Mouse (Mus musculus) left cerebral cortex, postnatal 14 days (tissue): ENCODE results near the gene Mbnl2. TPM values are rescaled to one million over a fixed set of nuclear protein-coding genes. Genes with fewer than 3 reads are reported as not detected.

Source experiments
- DNase-seq, 2 experiments: peaks; one replicate each; pipeline ENCODE4 v3.0.0; 2021 to 2022; ENCODE audit warnings: low spot score in 2 of 2, mixed read lengths in 1 of 2
- intact Hi-C: fragments of 180-260 bp; cut with DNase I; formaldehyde crosslinking; loops from one replicate; pipeline ENCODE4 v1.15.1; 2025
- long read RNA-seq, 2 experiments: library from polyadenylated mRNA; stranded (forward); transcript quantifications; one replicate each; pipeline ENCODE4 v2.0.0; 2021
- total RNA-seq, 2 experiments: library from RNA; stranded (reverse); gene quantifications; 2 replicates each; pipeline ENCODE4 v1.2.3; 2021

Gene Mbnl2
- 100 to 1,000 TPM; 192 to 202 TPM for total RNA-seq
- long read RNA-seq, experiment 1, full-length matches to known transcripts = 76 of 153 reads
- long read RNA-seq, experiment 1, partial matches to known transcripts = 5 of 153 reads
- long read RNA-seq, experiment 1, other reads (novel, unspliced or antisense) = 72 of 153 reads
- long read RNA-seq, experiment 2, full-length matches to known transcripts = 71 of 149 reads
- long read RNA-seq, experiment 2, partial matches to known transcripts = 19 of 149 reads
- long read RNA-seq, experiment 2, other reads (novel, unspliced or antisense) = 59 of 149 reads

- DNase-seq = peak; percentile 95 to 96
- intact Hi-C loops = loop anchor here (5.0 kb wide), 2 partner anchors 122 to 138 kb away; no protein-coding TSS in a partner anchor
Observed at GRCm38 (mm10) chr14:120275246-120276238, at the start of gene Mbnl2. Mbnl2 (plus strand) TSS chr14:120275669.

GRCm38 (mm10) chr14:120232076-120232496 lies 43.4 kb upstream of the Mbnl2 start:
- DNase-seq = no peak
- intact Hi-C loops = no loop called here

- no peak for DNase-seq
- intact Hi-C loops = no loop called here
Observed at GRCm38 (mm10) chr14:120235610-120236009, 39.9 kb upstream of the Mbnl2 start.

- intact Hi-C loops = no loop called here
- DNase-seq = no peak
Observed at GRCm38 (mm10) chr14:120238501-120238900, 37.0 kb upstream of the Mbnl2 start.

- intact Hi-C loops = no loop called here
- no peak for DNase-seq
Observed at GRCm38 (mm10) chr14:120240209-120240608, 35.3 kb upstream of the Mbnl2 start.

GRCm38 (mm10) chr14:120242711-120243110 lies 32.8 kb upstream of the Mbnl2 start:
- intact Hi-C loops = no loop called here

GRCm38 (mm10) chr14:120245081-120245705 lies 30.3 kb upstream of the Mbnl2 start:
- intact Hi-C loops = no loop called here
- DNase-seq = no peak

More at GRCm38 (mm10) chr14:120242711-120243110, 32.8 kb upstream of the Mbnl2 start:
- no peak for DNase-seq

- intact Hi-C loops = no loop called here
- no peak for DNase-seq
Observed at GRCm38 (mm10) chr14:120253331-120253730, 22.1 kb upstream of the Mbnl2 start.

- intact Hi-C loops = no loop called here
- no peak for DNase-seq
Observed at GRCm38 (mm10) chr14:120256146-120256545, 19.3 kb upstream of the Mbnl2 start.

- intact Hi-C loops = no loop called here
- no peak for DNase-seq
Observed at GRCm38 (mm10) chr14:120256623-120257384, 18.7 kb upstream of the Mbnl2 start.

GRCm38 (mm10) chr14:120257483-120257882 lies 18.0 kb upstream of the Mbnl2 start:
- intact Hi-C loops = no loop called here
- DNase-seq = no peak

GRCm38 (mm10) chr14:120259426-120259825 lies 16.0 kb upstream of the Mbnl2 start:
- intact Hi-C loops = no loop called here
- no peak for DNase-seq

GRCm38 (mm10) chr14:120261606-120262005 lies 13.9 kb upstream of the Mbnl2 start:
- DNase-seq = no peak
- intact Hi-C loops = no loop called here

- no peak for DNase-seq
- intact Hi-C loops = no loop called here
Observed at GRCm38 (mm10) chr14:120262660-120263379, 12.6 kb upstream of the Mbnl2 start.

GRCm38 (mm10) chr14:120263380-120264135 lies 11.9 kb upstream of the Mbnl2 start:
- no peak for DNase-seq
- intact Hi-C loops = no loop called here

- no peak for DNase-seq
- intact Hi-C loops = no loop called here
Observed at GRCm38 (mm10) chr14:120265886-120266285, 9.6 kb upstream of the Mbnl2 start.

- intact Hi-C loops = no loop called here
- DNase-seq = no peak
Observed at GRCm38 (mm10) chr14:120267130-120267529, 8.3 kb upstream of the Mbnl2 start.

GRCm38 (mm10) chr14:120270031-120270430 lies 5.4 kb upstream of the Mbnl2 start:
- no peak for DNase-seq
- intact Hi-C loops = no loop called here
